Mouse (Mus musculus) urinary bladder, postnatal 4 days (tissue): Measurements from ENCODE around the gene Slc22a23.

Source experiments
- DNase-seq, 2 experiments: peaks; one replicate each; pipeline ENCODE4 v3.0.0; 2021 to 2022; ENCODE audit warnings: low spot score in 2 of 2

Gene Slc22a23

DNA sequence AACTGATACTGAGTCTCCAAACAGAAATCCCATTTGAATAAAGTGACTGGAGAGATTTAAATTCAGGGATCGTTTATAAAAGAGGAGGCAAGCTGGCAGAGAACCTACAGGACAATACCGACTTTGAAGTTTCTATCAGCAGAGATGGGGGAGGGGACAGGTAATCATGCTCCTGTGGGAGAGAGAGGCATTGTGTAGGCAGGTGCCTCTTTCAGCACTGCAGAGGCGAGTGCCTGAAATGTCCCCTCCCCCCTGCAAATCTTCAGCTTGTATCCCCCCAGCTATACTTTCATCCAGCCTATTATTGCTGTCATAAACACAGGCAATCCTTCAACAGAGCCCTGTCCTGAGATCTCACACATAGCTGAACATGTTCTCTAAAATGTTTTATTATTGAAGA, 43.4 kb downstream of the Slc22a23 start:
- DNase-seq = no peak

- no peak for DNase-seq
Observed at GRCm38 (mm10) chr13:34299351-34300333, 45.3 kb downstream of the Slc22a23 start.

GRCm38 (mm10) chr13:34298674-34299073, 46.3 kb downstream of the Slc22a23 start:
- no peak for DNase-seq

- no peak for DNase-seq
Observed at GRCm38 (mm10) chr13:34298061-34298460, 46.9 kb downstream of the Slc22a23 start.

DNA sequence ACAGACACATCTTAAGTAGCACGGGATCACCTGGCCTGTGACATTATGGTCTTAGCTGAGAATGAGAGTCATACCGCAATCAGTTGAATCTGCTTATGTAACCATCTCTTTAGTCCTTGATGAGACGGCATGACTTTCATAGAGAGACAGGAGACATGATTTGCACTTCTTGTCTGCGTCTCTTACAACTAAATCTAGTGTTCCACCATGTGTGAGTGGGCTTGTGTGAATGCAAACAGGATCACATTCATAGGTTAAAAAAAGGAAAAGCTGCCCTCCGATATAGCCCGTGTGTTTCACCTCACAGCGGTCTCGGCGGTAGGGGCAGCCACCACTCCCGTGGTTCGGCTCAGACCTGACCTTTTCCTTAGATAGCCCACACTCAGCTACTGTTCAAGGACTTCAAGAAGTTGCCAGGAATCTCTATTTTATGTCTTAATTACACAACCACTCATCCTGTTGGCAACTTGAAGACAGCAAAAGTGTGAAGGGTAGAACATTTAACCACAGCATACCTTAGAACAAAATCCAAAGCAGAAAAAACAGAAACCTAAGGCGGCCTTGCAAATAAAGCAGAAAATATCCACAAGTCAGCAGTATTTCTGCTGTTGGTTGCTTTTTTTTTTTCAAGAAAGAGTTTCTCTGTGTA, 49.1 kb downstream of the Slc22a23 start:
- DNase-seq = no peak

DNA sequence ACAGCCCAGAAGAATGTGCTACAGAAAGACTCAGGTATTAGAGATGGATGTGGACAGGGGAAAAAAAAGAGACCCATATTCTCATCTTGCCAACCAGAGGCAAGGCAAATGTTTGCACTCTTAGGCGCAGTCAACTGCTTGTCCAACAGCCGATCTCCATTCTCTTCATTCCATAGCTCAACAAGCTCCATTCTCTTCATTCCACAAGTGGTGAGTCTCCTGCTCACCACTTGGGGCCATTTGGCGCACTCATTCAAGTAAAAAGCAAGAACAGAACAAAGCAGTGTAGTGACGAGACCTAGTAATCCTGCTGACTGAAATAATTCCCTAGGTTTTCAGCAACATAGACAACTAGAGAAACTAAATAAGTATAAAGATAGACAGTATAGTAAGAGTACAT, 50.8 kb downstream of the Slc22a23 start:
- no peak for DNase-seq

GRCm38 (mm10) chr13:34292042-34292441, 52.9 kb downstream of the Slc22a23 start:
- no peak for DNase-seq

DNA sequence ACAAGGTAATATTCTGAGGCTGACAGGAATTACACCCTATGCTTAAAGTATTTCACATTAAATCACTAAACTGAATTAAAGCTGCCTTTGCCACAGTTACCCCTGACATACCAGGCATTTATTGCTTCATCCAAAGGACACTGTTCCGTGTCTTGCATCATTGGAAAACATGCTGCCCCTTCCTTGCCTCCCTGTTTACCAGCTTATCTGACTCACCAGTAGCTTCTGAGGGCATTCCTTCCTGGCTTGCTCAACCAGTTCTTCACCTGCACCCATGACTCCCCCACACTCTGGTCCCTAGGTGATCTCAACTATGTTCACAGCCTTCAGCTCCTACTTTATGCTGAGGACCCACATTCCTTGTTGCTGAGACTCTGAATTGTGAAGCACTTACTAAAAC, 54.6 kb downstream of the Slc22a23 start:
- DNase-seq = no peak

- no peak for DNase-seq
Observed at GRCm38 (mm10) chr13:34289567-34289966, 55.4 kb downstream of the Slc22a23 start.

- no peak for DNase-seq
Observed at GRCm38 (mm10) chr13:34288129-34288528, 56.9 kb downstream of the Slc22a23 start.

DNA sequence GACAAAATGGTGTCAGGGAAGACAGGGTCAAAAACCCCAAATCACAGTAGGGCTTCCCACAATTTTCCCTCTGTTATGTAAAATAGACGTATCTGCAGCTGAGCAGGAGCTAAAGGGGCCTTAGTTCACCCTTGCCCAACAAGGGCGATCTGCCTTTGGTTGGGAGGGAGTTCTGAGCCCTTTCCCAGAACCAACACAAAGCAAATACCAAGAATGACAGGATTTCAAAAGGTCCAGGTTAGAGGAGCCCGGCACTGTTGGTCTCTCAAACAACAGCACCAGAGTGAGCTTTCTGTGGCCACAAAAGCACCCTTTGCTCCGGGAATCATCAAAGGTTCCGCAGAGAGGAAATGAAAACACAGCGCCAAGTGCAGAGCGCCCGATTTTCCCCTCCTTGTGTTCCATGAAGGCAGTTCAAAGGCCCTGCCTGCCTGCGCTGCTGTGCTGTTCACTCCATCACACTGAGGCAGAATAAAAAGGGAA, 57.3 kb downstream of the Slc22a23 start:
- DNase-seq = no peak

DNA sequence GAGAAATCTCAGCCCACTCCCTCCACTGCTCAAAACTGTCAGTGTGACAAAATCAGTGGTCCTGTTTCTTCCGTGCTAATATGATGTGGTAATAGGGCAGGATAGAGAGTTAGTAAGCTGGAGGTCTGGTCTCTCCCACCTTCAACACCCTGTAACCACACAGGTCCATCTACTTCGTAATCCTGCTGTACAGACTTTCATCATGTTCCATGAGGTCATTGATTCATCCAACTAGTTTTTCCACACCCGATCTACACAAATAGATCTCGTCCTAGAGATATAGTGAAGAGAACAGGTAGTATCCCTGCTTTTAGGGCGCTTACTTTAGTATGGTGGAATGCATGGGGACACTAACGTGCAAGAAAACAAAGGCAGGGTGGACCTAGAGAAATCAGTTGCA, 63.6 kb downstream of the Slc22a23 start:
- no peak for DNase-seq

DNA sequence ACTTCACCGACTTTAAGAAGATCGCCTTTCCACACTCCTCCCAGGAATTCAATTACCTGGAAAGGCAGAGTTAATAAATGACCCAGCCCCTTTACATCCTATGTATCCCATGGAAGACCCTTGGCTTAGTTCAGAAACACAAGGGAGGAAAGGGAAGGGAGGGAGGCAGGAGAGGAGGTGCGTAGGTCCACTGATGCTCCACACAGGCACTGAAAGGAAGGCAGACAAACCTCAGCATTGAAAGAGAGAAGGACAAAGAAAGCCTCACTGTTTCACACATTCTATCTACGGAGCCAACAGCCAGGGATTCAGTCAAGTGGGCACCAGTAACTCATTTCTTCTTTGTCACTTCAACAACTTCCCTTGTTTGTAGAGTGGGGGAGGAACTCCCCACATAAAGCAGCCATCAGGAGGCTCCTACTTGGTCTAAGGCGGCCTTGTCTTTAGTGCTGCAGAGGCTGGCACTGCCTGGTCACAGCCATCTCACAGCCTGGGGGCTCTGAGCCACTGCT, 66.2 kb downstream of the Slc22a23 start:
- no peak for DNase-seq

DNA sequence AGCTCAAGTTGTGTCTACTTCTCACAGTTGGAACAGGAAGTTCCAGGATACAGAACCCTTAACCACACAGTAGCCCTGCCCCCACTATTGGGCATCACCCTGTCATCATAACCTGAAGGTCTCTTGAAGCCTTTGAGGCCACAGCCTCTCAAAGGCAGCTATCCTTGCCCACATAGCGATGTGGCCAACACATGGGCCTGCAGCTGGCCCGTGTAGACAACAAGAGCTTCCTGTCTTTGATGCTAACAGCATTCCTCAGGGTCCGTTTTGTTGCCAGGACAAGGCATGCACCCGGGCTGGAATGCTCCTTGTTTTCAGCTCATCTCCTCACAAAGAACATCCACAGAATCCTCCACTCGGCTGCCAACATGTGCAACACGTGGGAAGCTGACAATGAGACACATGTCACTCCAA, 66.7 kb downstream of the Slc22a23 start:
- no peak for DNase-seq

GRCm38 (mm10) chr13:34277611-34278010, 67.4 kb downstream of the Slc22a23 start:
- no peak for DNase-seq

GRCm38 (mm10) chr13:34277001-34277400, 68.0 kb downstream of the Slc22a23 start:
- DNase-seq = no peak

GRCm38 (mm10) chr13:34274890-34275289, 70.1 kb downstream of the Slc22a23 start:
- DNase-seq = no peak

GRCm38 (mm10) chr13:34274417-34274816, 70.6 kb downstream of the Slc22a23 start:
- DNase-seq = no peak

GRCm38 (mm10) chr13:34272275-34273054, 72.5 kb downstream of the Slc22a23 start:
- no peak for DNase-seq

DNA sequence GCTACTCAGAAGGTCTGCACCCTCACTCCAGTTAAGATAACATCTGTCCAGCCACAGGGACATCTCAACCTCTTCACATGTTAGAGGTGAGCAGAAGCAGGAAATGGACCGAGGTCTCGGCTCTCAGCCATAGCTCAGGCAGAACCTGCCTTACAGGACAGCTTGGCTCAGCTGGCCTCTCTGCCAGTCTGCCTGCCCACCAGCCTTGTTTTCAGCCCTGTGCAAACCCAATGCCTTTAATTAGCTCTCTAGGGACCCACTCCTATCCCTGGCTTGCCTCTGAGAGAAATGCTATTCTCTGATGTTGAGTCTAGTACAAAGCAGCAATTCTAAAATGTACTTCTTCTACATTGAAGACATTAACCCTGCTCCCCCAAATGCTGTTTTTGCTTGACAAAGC, 73.3 kb downstream of the Slc22a23 start:
- no peak for DNase-seq

DNA sequence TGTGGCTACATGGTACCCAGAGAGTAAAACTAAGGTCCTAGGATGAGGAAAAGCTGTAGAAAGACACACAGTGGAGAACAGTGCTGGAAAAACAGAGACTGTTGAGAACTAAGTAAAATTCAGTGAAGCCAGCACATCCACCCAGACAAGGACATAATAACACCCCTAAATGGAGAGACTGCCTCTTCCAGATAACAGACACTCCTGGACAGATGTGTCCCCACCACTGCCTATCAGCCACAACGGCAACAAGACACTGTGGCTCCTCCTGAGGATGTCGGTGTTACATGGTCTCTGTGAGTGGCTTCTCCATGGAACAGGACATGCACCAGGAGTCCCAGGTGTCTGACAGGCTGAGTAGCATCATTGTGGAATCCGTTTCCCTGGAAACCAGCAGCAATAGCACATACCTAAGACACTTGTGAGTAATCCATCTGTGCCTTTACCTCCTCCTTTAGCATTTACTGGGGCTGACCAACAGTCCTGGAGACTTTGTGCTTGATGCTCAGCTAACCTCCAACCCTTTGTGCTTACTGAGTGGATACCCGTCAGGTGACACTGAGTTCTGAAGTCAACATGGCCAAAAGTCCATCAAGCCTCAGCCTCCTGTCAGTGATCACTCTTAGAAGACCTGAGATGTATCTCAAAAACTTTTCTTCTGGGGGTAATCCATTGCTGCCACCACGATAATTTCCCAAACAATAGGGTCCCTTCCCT, 73.9 kb downstream of the Slc22a23 start:
- no peak for DNase-seq
